Mouse (Mus musculus) frontal cortex, postnatal 10 days (tissue): ENCODE results near the gene Fut8.
"Not testable (repeated sequence)": the region's sequence is repeated elsewhere in the genome, so short reads cannot be mapped to it uniquely, and the experiment has no call there.

Source experiments
- DNase-seq, 2 experiments: peaks; one replicate each; pipeline ENCODE4 v3.0.0; 2022; ENCODE audit warnings: low spot score in 2 of 2, mixed read lengths in 1 of 2

The Fut8 gene

DNA sequence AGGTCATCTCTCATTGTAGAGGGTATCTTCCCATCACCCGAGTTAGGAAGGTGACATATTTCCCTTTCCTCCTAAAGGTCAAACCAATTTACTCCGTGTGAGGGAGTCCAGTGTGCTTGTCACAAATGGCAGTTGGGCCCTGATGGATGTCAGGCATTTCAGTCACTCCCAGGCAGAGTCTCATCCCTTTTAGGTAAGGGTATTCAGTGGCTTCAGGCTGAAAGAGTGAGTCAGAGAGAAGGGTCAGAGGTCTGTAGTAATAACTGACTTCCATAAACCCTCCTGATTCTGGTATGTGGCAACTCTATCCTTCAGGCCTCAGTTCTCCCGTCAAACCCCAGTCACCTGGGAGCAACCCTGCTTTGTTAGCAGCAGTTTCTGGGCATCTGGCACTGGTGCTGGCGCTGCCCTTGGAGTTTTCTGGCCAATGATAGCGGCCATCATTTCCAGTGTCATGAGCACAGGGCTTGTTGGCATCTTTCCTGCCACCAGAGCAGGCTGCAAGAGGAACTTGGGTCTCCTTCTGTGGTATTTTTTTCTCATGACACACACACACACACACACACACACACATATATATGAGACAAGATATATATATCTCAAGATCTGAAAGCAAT lies 262.6 kb downstream of the Fut8 start:
- no peak for DNase-seq

DNA sequence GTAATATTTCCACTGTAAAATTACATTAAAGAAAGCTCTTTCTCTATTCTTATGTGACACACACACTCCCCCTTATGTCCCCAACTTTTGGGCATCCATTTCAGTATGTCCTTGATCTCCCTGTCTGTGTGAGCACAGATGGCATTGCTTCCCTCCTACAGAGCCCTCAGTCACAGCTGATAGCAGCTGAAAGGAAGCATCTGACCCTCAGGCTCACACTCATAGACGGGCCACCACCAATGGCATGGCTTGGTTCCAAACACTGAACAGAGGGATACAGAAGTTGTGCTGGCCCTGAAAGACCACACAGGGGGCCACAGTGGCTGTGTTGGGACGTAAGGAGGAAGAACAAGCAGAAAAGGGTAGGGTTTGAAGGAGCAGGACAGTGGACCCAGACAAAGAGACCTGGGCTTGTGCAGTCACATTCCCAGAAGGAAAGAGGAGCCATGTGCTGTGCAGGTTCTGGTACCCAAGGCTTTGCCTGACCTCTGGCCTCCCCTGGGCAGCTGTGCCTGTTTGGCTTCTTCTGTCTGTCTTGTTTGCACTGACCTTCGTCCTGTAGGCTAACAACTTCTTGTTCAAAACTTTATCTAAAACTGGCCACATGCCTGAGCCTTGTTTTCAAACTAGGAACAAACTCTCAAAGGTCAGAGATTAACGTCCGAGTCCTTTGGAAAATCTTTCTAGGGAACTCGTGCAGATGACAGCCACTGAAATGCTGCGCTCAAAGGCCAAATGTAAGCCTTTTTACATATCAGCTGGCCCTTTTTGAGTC lies 263.7 kb downstream of the Fut8 start:
- DNase-seq: no peak

DNA sequence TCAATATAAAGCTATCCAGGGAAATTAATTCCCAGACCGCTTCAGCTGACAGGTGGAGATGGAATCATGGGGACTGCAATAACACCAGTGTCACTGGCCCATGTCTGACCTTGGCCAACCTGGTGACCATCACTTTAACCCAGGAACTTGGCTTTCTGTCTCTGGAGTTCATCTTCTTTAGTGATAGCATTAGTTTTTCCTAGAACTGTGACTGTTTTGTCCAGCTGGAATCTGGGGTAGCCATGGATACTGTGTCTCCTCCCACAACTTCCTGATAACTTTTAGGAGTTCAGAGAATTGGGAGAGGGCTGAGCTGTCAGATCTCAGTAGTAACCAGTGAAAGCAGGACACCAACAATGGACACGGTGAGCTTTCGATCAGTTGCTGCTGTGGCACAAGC lies 264.3 kb downstream of the Fut8 start:
- DNase-seq: no peak

DNA sequence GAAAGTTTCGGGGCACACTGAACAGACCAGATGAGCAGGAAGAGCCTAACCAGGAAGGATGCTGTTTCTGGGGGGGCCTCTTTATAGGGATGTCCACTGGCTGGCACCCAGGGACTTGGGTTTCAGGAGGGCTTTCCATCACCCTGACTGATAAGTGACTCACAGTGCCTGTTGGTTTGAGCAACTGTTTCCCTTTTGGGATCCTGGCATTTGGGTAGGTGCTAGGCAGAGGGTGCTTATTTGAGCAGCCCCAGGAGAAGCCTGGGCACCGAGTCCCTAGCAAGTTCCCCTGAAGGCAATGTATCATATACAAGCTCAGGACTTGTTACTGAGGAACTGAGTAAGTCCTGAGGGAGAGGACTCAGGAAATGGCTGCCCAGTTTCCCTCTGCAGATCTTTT lies 267.5 kb downstream of the Fut8 start:
- no peak for DNase-seq

DNA sequence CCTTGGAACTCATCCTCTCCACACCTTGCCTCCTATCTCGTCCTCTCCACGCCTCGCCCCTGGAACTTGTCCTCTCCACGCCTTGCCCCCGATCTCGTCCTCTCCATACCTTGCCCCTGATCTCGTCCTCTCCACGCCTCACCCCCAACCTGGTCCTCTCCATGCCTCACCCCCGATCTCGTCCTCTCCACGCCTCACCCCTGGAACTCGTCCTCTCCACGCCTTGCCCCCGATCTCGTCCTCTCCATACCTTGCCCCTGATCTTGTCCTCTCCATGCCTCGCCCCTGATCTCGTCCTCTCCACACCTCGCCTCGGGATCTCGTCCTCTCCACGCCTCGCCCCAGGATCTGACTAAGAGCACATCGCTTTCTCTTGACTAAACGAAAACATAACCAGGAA lies 269.8 kb downstream of the Fut8 start:
- DNase-seq: no peak

DNA sequence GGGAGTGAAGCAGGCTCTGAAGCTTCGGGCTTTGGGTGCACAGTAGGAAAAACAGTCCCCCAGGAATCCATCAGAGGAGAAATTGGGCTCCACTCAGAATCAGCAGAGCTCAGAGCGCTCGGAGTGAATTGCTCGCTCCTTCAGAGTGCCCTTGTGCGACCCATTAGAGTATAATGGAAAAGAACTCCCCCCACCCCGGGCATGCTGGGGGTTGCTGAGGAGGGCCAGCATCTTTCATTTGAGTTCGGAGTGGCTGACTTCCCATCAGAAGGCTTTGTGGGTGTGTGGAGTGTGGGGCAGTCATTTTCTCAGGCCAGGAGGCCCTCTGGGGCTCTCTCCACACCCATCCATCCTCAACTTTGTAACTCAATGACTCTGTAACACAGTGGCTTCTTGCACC lies 272.8 kb downstream of the Fut8 start:
- no peak for DNase-seq

DNA sequence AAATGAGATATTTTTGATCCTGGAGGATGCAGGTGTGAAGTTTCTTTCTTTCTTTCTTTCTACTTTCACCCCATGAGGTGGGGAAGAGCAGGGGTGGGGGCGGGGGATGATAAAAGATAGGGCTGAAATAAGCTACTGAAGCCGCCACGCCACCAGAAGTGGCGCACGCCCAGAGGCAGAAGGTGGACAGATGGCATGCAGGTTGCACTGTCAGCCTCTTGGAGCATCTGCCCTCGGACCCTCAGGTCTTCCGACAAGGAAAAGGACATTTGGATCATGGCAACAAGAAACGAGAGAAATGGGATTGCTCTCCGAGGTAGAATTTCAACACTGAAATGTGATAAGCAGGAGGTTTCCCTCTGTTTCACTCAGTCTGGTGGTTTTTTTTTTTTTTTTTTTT lies 273.3 kb downstream of the Fut8 start:
- no peak for DNase-seq

DNA sequence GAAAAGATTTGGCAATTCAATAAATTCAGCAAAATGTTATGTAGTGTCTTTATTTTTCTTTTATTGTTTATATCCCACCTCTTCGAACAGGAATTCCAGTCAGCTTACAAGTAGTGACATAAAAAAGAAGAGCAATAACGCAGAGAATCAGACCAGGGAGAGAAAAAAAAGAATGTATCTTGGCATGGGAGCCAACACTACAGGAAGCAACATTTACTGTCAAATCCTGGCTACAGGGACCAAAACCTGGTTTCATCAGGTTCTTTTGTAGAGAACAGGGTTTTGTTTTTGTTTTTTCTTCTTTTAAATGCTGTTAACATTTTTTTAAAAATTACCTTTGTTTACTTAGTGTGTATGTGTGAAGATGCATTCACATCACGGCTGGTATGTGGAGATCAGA lies 273.7 kb downstream of the Fut8 start:
- DNase-seq: no peak

DNA sequence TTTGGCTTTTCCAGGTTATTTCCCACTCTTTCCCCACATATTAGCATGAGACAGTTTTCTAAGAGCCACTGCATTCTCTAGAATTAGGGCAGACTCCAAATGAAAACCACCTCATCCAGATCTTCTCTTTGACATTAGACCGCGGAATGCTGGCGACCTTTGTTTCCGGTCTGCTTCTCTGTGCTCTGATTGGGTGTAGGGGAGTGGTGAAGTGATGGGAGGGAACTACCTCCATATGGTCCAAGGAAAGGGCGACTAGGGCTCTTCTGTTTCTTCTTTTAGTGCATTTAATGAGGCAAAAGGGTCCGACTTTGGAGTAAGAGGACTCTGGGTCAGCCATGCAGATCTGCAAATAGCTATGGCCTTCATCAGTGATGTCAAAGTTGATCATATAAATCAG lies 278.9 kb downstream of the Fut8 start:
- no peak for DNase-seq

DNA sequence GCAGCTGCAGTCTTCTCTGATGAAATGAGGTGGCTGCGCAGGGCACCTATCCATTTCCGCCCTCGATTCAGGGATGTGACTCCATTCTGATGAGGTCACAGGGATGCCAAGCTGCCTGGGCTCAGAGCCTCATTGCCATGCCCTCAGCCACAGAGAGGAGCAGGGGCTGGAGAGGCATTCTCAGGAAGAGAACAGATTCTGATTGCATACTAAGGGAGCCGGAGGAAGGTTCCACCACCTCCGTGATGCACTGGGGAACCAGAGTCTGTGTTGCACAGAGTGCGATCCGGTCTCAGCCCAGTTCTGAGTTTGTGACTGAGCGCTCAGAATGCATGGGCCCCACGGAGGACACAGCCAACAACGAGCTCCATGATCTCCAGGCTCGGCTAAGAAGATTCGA lies 279.8 kb downstream of the Fut8 start:
- no peak for DNase-seq

DNA sequence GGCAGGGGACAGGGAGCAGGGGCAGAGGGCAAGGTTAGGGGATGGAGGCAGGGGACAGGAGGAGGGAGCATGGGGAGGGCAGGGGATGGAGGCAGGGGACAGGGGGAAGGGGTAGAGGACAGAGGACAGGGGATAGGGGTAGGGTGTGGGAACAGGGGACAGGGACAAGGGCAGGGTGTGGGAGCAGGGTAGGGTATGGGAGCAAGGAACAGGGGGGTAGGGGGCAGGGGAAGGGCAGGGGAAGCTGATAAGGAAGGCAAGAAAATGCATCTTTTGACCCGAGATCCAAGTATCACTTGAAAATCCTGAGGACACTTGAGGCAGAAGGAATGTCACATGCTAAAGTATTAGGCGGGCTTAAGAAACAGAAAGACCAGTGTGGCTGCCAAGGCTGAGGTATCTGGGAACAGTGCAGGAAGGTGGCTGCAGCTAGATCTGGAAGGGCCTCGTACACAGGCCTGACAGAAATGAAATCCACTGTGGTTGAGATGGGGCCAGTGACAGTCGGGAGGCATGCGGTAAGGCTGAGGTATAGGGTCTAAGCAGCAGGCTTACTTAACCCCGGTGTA lies 281.7 kb downstream of the Fut8 start:
- no peak for DNase-seq

DNA sequence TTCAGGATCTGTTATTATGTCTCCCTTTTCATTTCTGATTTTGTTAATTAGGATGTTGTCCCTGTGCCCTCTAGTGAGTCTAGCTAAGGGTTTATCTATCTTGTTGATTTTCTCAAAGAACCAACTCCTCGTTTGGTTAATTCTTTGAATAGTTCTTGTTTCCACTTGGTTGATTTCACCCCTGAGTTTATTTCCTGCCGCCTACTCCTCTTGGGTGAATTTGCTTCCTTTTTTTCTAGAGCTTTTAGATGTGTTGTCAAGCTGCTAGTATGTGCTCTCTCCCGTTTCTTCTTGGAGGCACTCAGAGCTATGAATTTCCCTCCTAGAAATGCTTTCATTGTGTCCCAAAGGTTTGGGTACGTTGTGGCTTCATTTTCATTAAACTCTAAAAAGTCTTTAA lies 286.1 kb downstream of the Fut8 start:
- not testable (repeated sequence) for DNase-seq
